Mouse (Mus musculus): ENCODE measurements around the gene Gm11011. TPM values are rescaled to one million over a fixed set of nuclear protein-coding genes. Genes with fewer than 3 reads are reported as not detected.

Gm11011 gene
- polyA plus RNA-seq, 1 experiment from 2014 or later: not detected

DNA sequence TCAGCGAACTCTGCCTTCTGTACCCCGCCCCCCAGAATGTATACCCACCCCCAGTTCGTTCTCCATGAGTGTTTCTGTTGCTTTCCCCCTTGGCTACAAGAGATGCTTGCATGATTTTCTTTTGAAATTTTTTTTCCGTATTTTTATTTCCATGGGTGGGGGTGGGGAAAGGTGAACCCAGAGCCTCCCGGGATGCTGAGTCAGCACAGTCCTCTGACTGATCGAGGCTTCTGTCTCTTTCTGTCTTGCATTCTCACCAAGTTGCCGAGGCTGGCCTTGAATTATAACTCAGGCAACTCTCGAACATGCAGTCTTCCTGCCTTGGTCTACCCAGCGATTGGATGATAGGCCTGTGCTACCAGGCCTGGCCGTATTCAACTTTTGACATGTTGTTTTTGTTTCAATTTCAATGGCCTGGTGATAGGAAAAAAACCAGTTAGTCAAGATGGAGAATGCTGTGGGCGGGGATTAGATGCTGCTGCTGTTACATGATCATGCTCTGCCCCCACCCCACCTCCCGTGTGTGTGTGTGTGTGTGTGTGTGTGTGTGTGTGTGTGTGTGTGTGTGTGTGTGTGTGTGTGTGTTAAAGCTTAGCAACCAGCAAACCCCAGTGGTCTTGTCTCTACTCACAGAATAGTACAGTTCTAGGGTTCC lies 1.8 kb downstream of the Gm11011 start:
- Histone ChIP-seq H3K4me3 (no peak overlapping the region), H3K27me3 (no peaks in the 10 kb centered on the region), H3K27ac (no peak overlapping the region), H3K9me3 (no peaks in the 10 kb centered on the region), H3K4me1 (no peaks in the 10 kb centered on the region), H3K36me3 (no peaks in the 10 kb centered on the region), H3K4me2 (replicated peaks) (no peak overlapping the region), H3K9ac (no peak overlapping the region)
- ATAC-seq (ENCODE audit: insufficient number of reproducible peaks, insufficient read depth, low FRiP score, low TSS enrichment): no peak
- 60% methylated on average over 12 of the region's 12 CpGs for WGBS

DNA sequence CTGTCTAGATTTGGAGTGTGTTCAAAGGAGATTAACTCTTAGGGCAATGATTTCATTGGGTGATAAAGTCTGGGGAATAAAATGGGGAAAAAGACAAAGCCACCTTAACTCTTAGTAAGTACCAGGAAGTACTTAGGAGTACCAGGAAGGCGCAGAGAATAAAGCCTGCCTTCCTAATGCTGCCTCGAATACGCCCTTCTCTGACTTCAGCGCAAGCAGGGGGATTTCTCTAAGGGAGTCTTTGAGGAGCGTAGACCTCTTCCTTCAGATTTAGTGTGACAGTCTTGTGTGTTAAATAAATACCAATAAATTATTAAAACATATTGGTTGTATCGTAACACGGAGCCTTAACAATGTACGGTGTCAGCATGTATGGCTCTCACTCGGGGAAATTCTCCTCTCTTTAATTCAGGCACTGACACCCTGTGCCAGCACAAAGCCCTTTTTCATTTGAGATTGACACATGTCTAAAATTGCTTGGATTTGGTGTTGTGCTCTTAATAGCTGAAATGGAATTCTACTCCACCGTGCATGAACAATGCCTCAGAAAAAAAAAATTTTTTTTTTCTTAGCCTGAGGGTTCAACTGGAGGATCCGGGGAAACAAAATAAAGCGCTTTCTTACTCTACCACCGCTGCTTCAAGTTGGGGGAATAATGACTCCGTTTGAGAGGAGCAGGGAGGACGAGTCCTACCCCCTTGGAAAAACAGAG lies 2.6 kb downstream of the Gm11011 start:
- H3K36me3 ChIP-seq: no peaks in the 10 kb centered on the region
- 43% methylated on average over 15 of the region's 15 CpGs for WGBS
- H3K27ac ChIP-seq: no peak overlapping the region
- no peak for ATAC-seq (ENCODE audit: insufficient number of reproducible peaks, insufficient read depth, low FRiP score, low TSS enrichment)
- no peak overlapping the region for H3K4me3 ChIP-seq
- H3K27me3 ChIP-seq: no peaks in the 10 kb centered on the region
- no peaks in the 10 kb centered on the region for H3K9me3 ChIP-seq
- H3K9ac ChIP-seq: no peak overlapping the region
- H3K4me2 ChIP-seq (replicated peaks): no peak overlapping the region
- H3K4me1 ChIP-seq: no peaks in the 10 kb centered on the region

DNA sequence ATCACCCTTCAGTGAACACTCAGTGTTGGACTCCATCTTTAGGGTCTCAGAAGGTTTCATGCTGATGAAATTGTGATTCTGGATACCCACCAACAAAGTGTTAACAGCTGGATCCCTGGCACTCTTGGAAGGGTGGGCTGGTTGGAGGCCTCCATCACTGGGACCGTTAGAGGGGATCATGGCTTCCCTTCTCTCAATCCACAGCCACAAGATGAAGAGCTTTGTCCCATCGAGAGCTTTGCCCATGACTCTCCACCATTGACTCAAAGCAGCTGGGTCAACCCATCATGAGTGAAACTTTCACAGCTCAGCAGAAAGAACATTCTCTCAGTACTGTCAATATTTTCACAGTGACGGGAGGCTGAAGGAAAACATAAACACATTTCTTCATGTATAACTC lies 4.1 kb downstream of the Gm11011 start:
- H3K9ac ChIP-seq: no peak overlapping the region
- no peaks in the 10 kb centered on the region for H3K4me1 ChIP-seq
- WGBS: 69% methylated on average over 3 of the region's 3 CpGs
- no peak overlapping the region for H3K27ac ChIP-seq
- H3K27me3 ChIP-seq: no peaks in the 10 kb centered on the region
- H3K36me3 ChIP-seq: no peaks in the 10 kb centered on the region
- ATAC-seq (ENCODE audit: insufficient number of reproducible peaks, insufficient read depth, low FRiP score, low TSS enrichment): no peak
- H3K4me3 ChIP-seq: no peak overlapping the region
- no peak overlapping the region for H3K4me2 ChIP-seq (replicated peaks)
- H3K9me3 ChIP-seq: no peaks in the 10 kb centered on the region

DNA sequence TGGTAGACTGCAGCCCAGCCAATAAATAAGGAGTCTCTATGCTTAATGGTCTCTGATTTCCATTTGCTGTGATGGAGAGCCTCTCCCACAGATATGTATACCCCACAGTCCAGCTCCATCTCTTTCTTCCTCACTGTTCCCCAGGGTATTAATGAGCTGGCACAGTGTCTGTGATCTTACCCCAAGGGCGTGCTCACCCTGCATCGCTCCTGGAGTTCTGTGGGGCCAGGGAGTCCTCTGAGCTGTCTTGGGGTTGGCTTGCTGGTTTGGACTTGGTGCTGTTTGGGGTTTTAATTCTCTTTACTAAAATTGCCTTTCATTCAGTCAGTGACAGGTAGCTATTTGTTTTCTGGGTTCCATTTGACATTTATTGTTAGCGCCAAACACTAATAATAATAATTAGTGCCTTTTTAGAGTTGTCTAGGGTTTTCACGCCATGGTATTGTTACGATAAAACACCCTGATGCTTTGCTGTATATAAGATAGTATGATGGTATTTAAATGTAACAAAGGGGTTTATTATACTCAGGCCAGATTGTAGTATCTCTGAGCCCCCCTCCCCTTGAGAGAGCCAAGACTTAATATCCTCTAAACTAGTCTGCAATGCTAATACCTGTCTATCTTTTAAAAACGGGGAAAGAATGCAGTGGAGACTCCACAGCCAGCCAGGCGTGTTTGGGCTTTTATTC lies 9.9 kb downstream of the Gm11011 start:
- Histone ChIP-seq H3K27ac (no peak overlapping the region), H3K4me3 (no peak overlapping the region), H3K27me3 (no peaks in the 10 kb centered on the region), H3K4me1 (no peaks in the 10 kb centered on the region), H3K9me3 (no peaks in the 10 kb centered on the region), H3K4me2 (replicated peaks) (no peak overlapping the region), H3K9ac (no peak overlapping the region), H3K36me3 (no peaks in the 10 kb centered on the region)
- WGBS: 73% methylated on average over 7 of the region's 7 CpGs
- ATAC-seq (ENCODE audit: insufficient number of reproducible peaks, insufficient read depth, low FRiP score, low TSS enrichment): no peak

DNA sequence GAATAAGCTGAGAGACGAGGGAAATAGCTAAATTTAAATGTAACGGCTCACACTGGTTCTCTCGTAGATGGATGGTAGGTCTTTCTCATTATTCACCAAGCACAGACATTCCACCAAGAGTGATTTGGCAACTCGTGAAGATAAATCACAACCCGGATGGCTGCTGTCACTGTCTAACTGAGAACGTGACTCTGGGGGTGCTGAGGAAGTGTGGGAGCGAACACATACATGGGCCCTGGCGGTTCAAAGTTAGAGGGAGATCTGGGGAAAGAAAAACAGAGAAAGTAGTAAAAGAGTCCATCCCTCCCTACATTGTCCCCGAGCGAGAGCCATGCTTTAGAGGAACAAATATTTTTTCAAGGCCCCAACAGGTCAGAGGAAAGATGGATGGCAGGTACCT lies 17.5 kb downstream of the Gm11011 start:
- no peaks in the 10 kb centered on the region for H3K9me3 ChIP-seq
- no peak overlapping the region for H3K4me2 ChIP-seq (replicated peaks)
- no peaks in the 10 kb centered on the region for H3K36me3 ChIP-seq
- H3K9ac ChIP-seq: no peak overlapping the region
- H3K4me3 ChIP-seq: no peak overlapping the region
- no peaks in the 10 kb centered on the region for H3K27me3 ChIP-seq
- no peak overlapping the region for H3K27ac ChIP-seq
- no peaks in the 10 kb centered on the region for H3K4me1 ChIP-seq
- 84% methylated on average over 10 of the region's 10 CpGs for WGBS
- no peak for ATAC-seq (ENCODE audit: insufficient number of reproducible peaks, insufficient read depth, low FRiP score, low TSS enrichment)

DNA sequence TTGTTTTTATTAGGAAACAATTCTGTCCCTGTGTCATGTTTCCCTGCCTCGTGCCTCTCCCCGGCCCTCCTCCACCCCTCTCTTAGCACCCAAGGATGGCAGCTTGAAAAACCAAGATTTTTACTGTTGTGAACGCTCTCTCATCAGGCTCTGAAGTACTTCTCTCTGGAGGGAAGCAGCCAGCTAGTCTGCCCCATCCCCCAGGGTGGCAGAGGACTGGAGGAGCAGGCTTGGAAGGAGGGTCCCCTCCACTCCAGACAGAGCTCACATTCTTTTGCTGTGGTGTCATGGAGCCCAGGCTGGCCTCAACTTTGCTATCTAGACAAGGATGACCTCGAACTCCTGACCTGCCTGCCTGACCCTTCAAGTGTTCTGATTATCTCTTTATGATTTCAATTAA lies 21.4 kb downstream of the Gm11011 start:
- Histone ChIP-seq H3K27ac (no peak overlapping the region), H3K4me2 (replicated peaks) (no peak overlapping the region), H3K27me3 (no peaks in the 10 kb centered on the region; the same call in 1 of the 2 replicates), H3K4me1 (no peaks in the 10 kb centered on the region), H3K9ac (no peak overlapping the region), H3K4me3 (no peak overlapping the region), H3K9me3 (0 out of 2 replicates have a peak, but pooled peaks cover 4% of the 10 kb centered on the region), H3K36me3 (no peaks in the 10 kb centered on the region)
- ATAC-seq (ENCODE audit: insufficient number of reproducible peaks, insufficient read depth, low FRiP score, low TSS enrichment): no peak
- 41% methylated on average over 4 of the region's 4 CpGs for WGBS

DNA sequence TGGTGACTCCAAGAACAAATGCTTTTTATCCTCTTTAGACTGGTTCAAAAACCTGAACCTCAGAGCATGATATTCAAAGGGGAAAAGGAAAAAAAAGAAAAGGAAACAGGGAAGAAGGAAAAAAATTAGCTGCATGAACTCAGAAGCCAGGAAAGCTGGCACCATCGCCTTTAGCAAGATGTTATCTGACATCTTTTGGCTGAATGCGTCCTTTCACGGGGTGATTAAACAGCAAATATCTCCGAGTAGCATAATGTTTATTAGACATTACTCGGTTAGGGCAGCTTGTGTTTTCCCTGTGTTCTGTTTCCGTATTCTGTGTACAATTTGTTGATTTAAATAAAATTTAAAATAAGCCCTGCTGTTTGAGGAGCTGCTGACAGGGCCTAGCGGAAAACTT lies 21.8 kb downstream of the Gm11011 start:
- Histone ChIP-seq H3K27ac (no peak overlapping the region), H3K4me3 (no peak overlapping the region), H3K36me3 (no peaks in the 10 kb centered on the region), H3K27me3 (no peaks in the 10 kb centered on the region; the same call in 1 of the 2 replicates), H3K9me3 (0 out of 2 replicates have a peak, but pooled peaks cover 4% of the 10 kb centered on the region), H3K4me1 (no peaks in the 10 kb centered on the region), H3K9ac (no peak overlapping the region), H3K4me2 (replicated peaks) (no peak overlapping the region)
- no peak for ATAC-seq (ENCODE audit: insufficient number of reproducible peaks, insufficient read depth, low FRiP score, low TSS enrichment)
- 47% methylated on average over 7 of the region's 7 CpGs for whole genome bisulfite sequencing

DNA sequence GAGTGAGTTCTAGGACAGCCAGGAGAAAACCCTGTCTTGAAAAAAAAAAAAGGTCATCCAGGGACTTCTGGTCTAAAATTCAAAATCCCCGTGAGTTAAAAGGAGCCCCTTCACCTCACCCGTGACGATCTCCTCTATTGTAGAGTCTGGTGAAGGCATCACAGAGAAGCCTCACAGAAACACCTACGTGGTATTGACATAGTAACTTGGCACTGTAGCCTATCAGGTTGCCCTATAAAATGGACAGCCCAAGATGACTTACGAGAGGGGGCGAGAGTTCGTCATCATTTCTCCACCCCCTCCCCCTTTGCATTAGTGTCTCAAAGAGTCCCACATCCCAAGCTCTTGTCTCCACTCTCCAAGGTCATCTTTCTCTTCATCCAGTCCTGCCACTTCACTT lies 41.9 kb downstream of the Gm11011 start:
- peaks cover 21% of the 10 kb centered on the region for H3K4me1 ChIP-seq
- no peak overlapping the region for H3K9ac ChIP-seq
- H3K27ac ChIP-seq: no peak overlapping the region
- no peak overlapping the region for H3K4me3 ChIP-seq
- no peak overlapping the region for H3K4me2 ChIP-seq (replicated peaks)
- no peaks in the 10 kb centered on the region for H3K27me3 ChIP-seq
- no peaks in the 10 kb centered on the region for H3K36me3 ChIP-seq
- ATAC-seq (ENCODE audit: insufficient number of reproducible peaks, insufficient read depth, low FRiP score, low TSS enrichment): no peak
- WGBS: 91% methylated on average over 7 of the region's 7 CpGs
- H3K9me3 ChIP-seq: no peaks in the 10 kb centered on the region

DNA sequence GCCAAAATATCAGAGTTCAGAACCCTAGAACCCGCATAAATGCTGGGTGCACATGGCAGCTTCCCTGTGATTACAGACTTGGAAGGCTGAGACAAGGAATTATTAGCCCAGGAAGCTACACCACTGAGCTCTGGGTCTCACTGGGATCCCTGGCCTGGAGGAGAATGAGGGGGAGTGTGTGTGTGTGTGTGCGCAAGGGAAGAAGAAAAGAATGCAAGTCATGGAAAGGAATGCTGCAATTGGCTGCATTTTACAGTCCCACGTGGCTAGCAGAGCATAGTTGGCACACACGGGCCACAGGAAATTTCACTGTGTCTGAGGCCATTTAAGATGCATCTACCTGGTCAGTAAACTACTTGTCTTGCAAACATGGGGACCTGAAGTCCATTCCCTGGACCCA lies 48.6 kb downstream of the Gm11011 start:
- H3K4me3 ChIP-seq: no peak overlapping the region
- H3K4me2 ChIP-seq (replicated peaks): no peak overlapping the region
- no peaks in the 10 kb centered on the region for H3K27me3 ChIP-seq
- 67% methylated on average over 4 of the region's 4 CpGs for WGBS
- no peaks in the 10 kb centered on the region for H3K4me1 ChIP-seq
- no peak for ATAC-seq (ENCODE audit: insufficient number of reproducible peaks, insufficient read depth, low FRiP score, low TSS enrichment)
- no peak overlapping the region for H3K27ac ChIP-seq
- H3K9ac ChIP-seq: no peak overlapping the region
- no peaks in the 10 kb centered on the region for H3K9me3 ChIP-seq
- no peaks in the 10 kb centered on the region for H3K36me3 ChIP-seq

Other genes with a start within 250 kb of the Gm11011 start
- 8.8 and 9.1 TPM in 2 replicates for gene Tshz2, start 45.3 kb upstream of the Gm11011 start, polyA plus RNA-seq (2016; fragmentation: Nextera tagmentation; extraction: Ambion mirVana)

All from embryonic facial prominence, embryonic 12.5 days (tissue).